8 mouse cellular contexts compared by ENCODE assay signal in the genomic region with DNA sequence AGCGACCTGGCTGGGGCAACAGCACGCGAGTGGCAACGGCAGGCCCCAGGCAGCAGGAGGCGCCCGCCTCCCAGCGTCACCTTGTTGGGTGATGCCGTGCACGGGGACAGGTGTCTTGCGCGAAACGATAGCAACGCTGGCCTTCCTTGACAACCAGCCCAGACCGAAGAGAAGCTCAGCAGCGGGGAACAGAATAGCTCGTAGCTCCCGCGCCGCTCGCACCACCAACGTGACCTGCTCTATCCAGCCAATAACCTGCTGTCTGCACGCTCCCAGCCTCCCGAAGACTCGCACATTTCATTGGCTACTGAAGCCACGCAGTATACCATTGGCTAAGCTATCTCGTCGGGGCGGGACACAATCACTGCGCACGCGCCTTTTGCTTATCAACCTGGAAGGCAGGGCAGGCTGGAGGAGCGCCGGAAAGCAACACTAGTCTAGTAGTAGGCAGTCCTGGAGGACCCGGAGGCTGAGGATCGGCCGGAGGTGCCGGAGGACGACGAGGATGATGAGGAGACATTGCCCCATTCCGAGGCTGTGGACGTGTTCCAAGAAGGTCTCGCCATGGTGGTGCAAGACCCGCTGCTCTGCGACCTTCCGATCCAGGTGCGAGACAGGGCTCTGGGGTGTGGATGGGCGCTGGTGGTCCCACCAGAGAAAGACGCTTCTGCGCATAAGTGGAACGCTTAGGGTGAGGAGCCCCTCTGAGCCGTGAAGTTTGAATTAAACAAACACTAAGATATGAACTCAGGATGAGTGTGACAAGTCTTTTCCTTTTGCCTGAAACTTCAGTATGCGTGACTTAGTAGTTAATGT. TPM values are rescaled to one million over a fixed set of nuclear protein-coding genes. Genes with fewer than 3 reads are reported as not detected.
DNase-seq lines count a peak whose midpoint lies in the region; ATAC-seq lines count a peak whose summit lies in the region.

TSS of gene Snrnp25 (plus strand) at position 358 of the 816 bp plus-strand sequence.

- peaks cover 16% of the 10 kb centered on the region for H3K4me1 ChIP-seq in hindbrain, embryonic 15.5 days (replicated peaks)

- no peaks in the 10 kb centered on the region for H3K9me3 ChIP-seq in hindbrain, embryonic 15.5 days

- under 1% methylated on average over 52 of the region's 52 CpGs for WGBS in hindbrain, embryonic 15.5 days

- H3K27me3 ChIP-seq in hindbrain, embryonic 15.5 days, result peaks cover 4% of the 10 kb centered on the region; the same call in 1 of the 2 replicates

- H3K4me3 ChIP-seq in hindbrain, embryonic 15.5 days, result peak within 1 kb of the TSS; percentile 67

- H3K36me3 ChIP-seq in hindbrain, embryonic 15.5 days, result peaks cover 6% of the 10 kb centered on the region; the same call in 1 of the 2 replicates

- peak within 1 kb of the TSS; percentile 80 for H3K4me2 ChIP-seq in hindbrain, embryonic 15.5 days

- ATAC-seq in hindbrain, embryonic 15.5 days (ENCODE audit: low FRiP score, low read depth), result peak; percentile 100

- H3K9ac ChIP-seq in hindbrain, embryonic 15.5 days, result peak within 1 kb of the TSS; percentile 76

- DNase-seq in R1 (ENCODE audit: low read depth, low spot score), result peak; percentile 99
- DNase-seq in cerebellum, postnatal 25 days, result peak; percentile 93 to 96
- DNase-seq in frontal cortex, postnatal 36 days (ENCODE audit: low spot score in 2 of 2), result peak; percentile 93 to 97
- peak; percentile 95 for DNase-seq in left cerebral cortex, adult 11 months (ENCODE audit: low spot score)
- DNase-seq in lung, postnatal 4 days, result peak; percentile 96 to 97
- DNase-seq in retina, postnatal 7 days (ENCODE audit: low read depth, low spot score), result peak; percentile 96
- DNase-seq in urinary bladder, adult 2 months (ENCODE audit: low spot score), result peak; percentile 82

- H3K27ac ChIP-seq in hindbrain, embryonic 15.5 days (replicated peaks), result peak within 1 kb of the TSS; percentile 55

RNA-seq across cellular contexts. Expression of gene Snrnp25, which starts in this region (rescaled TPM):
- polyA plus RNA-seq in hindbrain, embryonic 15.5 days (2015; fragmentation: Nextera tagmentation; extraction: Ambion mirVana), result 49.5 and 50.4 TPM in 2 replicates
- polyA plus RNA-seq in urinary bladder, adult 2 months (2012; rRNA removed), result 28.4 and 31.5 TPM in 2 replicates

Comparison
In these comparisons a context has a peak if more than half of its experiments do, and no peak if none do; other contexts are left out.
1. Peak in every context shown above with its lines: DNase-seq, ATAC-seq, H3K4me3 ChIP-seq and H3K27ac ChIP-seq.